In the genomic region with DNA sequence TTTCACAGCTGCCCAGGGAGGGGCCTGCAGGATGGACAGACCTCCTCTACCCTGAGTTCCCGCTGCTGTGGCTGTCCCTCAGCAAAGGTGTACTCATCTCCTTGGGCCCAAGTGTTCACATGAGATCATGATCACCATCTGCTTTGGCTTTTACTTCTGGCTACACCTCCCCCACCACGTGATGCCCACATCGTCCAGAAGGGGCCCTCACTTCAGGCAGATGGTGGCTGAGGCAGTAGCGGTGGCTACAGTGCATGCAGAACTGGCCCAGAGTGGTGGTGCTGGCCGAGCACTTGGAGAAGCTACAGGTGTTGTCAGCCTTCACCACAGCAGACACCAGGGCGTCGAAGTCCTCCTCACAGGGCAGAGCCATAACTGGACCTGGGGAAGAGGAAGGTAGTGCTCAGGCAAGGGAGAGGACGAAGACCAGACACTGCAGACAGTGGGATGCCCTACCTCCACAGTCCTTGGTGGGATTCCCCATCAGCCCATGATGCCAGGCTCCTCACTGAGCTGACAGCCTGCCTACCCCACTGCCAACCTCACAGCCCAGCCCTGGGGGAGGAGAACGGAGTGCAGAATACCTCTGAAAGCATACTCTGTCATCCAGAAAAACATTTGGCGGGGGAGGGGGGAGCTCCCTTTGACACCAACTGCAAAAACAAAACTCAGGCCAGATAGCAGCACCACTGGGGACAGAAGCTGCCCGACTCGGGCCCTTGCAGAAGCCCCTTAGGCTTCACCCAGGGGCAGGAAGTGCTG, we compare ENCODE assay signal across 14 mouse cellular contexts. TPM values are rescaled to one million over a fixed set of nuclear protein-coding genes. Genes with fewer than 3 reads are reported as not detected.
DNase-seq lines count a peak whose midpoint lies in the region; ATAC-seq and TF ChIP-seq lines count a peak whose summit lies in the region.
"Had no signal": no experiment of that assay in that cellular context is flagged by ENCODE, and none has a peak within 500 bp of the region (broad histone marks: within the 10 kb centered on the region; RNA-seq: fewer than 3 reads in every experiment).

No protein-coding gene starts in this region.

- no peak overlapping the region for H3K9ac ChIP-seq in heart, embryonic 11.5 days (ENCODE audit: low read depth, low read length)
- H3K9ac ChIP-seq in intestine, postnatal 0 days (ENCODE audit: low read depth, low read length) = no peak overlapping the region
- H3K9ac ChIP-seq: heart, embryonic 15.5 days; hindbrain, embryonic 13.5 days; limb, embryonic 15.5 days; neural tube, embryonic 15.5 days had no signal

- TF ChIP-seq CTCF in intestine, postnatal 0 days (IDR thresholded peaks at IDR 0.05; ENCODE audit: low read depth) = no peak

- H3K36me3 ChIP-seq in heart, embryonic 10.5 days = peaks cover 67% of the 10 kb centered on the region
- peaks cover 20% of the 10 kb centered on the region for H3K36me3 ChIP-seq in heart, embryonic 11.5 days (ENCODE audit: control insufficient read depth, insufficient read depth, low read length)
- peaks cover 62% of the 10 kb centered on the region for H3K36me3 ChIP-seq in intestine, postnatal 0 days (ENCODE audit: control insufficient read depth, insufficient read depth)

- no peak overlapping the region for H3K4me3 ChIP-seq in heart, embryonic 10.5 days
- no peak overlapping the region for H3K4me3 ChIP-seq in heart, embryonic 11.5 days (ENCODE audit: low read depth, low read length)
- H3K4me3 ChIP-seq in intestine, postnatal 0 days (ENCODE audit: low read depth, low read length) = no peak overlapping the region
- H3K4me3 ChIP-seq: heart, embryonic 15.5 days; hindbrain, embryonic 13.5 days; limb, embryonic 15.5 days; neural tube, embryonic 15.5 days had no signal

- no peaks in the 10 kb centered on the region for H3K27me3 ChIP-seq in heart, embryonic 10.5 days (ENCODE audit: insufficient read depth, poor library complexity, severe bottlenecking)
- H3K27me3 ChIP-seq in heart, embryonic 11.5 days (ENCODE audit: control insufficient read depth, insufficient read depth, low read length) = no peaks in the 10 kb centered on the region
- H3K27me3 ChIP-seq in intestine, postnatal 0 days (replicated peaks; ENCODE audit: control insufficient read depth, insufficient read depth, low read length) = no peaks in the 10 kb centered on the region
- H3K27me3 ChIP-seq: heart, embryonic 15.5 days; hindbrain, embryonic 13.5 days; limb, embryonic 15.5 days; neural tube, embryonic 15.5 days; Patski had no signal

- DNase-seq in heart, embryonic 10.5 days (ENCODE audit: low spot score) = peak; percentile 61
- peak; percentile 15 to 23 for DNase-seq in layer of hippocampus, postnatal 10 days (ENCODE audit: low spot score in 2 of 2)
- no peak for DNase-seq in layer of hippocampus, postnatal 25 days (ENCODE audit: extremely low spot score in 1 of 2, low spot score in 1 of 2)
- peak; percentile 0 for DNase-seq in ovary, adult 18-20 months (ENCODE audit: low spot score)
- no peak for DNase-seq in ovary, postnatal 14 days (ENCODE audit: low spot score)
- peak; percentile 41 for DNase-seq in testis, postnatal 10 days (ENCODE audit: low spot score)
- DNase-seq: cerebellum, adult 9-11 months had no signal

- ATAC-seq in heart, embryonic 11.5 days (replicated peaks; ENCODE audit: insufficient number of reproducible peaks, low FRiP score, low TSS enrichment) = no peak
- ATAC-seq in intestine, postnatal 0 days = no peak
- ATAC-seq: Patski had no signal

- H3K4me1 ChIP-seq in heart, embryonic 10.5 days = no peaks in the 10 kb centered on the region
- no peaks in the 10 kb centered on the region for H3K4me1 ChIP-seq in heart, embryonic 11.5 days (ENCODE audit: control insufficient read depth, insufficient read depth, low read length)
- no peaks in the 10 kb centered on the region for H3K4me1 ChIP-seq in intestine, postnatal 0 days (replicated peaks; ENCODE audit: control insufficient read depth, insufficient read depth, low read length)
- H3K4me1 ChIP-seq: heart, embryonic 15.5 days; hindbrain, embryonic 13.5 days; limb, embryonic 15.5 days; neural tube, embryonic 15.5 days had no signal

- H3K9me3 ChIP-seq in heart, embryonic 10.5 days = no peaks in the 10 kb centered on the region
- no peaks in the 10 kb centered on the region for H3K9me3 ChIP-seq in heart, embryonic 11.5 days (replicated peaks; ENCODE audit: control insufficient read depth, low read length)
- no peaks in the 10 kb centered on the region for H3K9me3 ChIP-seq in intestine, postnatal 0 days (ENCODE audit: control insufficient read depth)
- H3K9me3 ChIP-seq: heart, embryonic 15.5 days; hindbrain, embryonic 13.5 days; limb, embryonic 15.5 days; neural tube, embryonic 15.5 days had no signal

- no peak overlapping the region for H3K4me2 ChIP-seq in heart, embryonic 11.5 days
- no peak overlapping the region for H3K4me2 ChIP-seq in intestine, postnatal 0 days (replicated peaks; ENCODE audit: low read depth)
- H3K4me2 ChIP-seq: heart, embryonic 15.5 days; hindbrain, embryonic 13.5 days; limb, embryonic 15.5 days; neural tube, embryonic 15.5 days had no signal

- WGBS in heart, embryonic 10.5 days = 76% methylated on average over 12 of the region's 12 CpGs
- WGBS in heart, embryonic 11.5 days (ENCODE audit: insufficient replicate concordance) = 75% methylated on average over 12 of the region's 12 CpGs
- WGBS in intestine, postnatal 0 days = 85% methylated on average over 12 of the region's 12 CpGs

- no peak overlapping the region for H3K27ac ChIP-seq in heart, embryonic 10.5 days
- H3K27ac ChIP-seq in heart, embryonic 11.5 days (ENCODE audit: low read depth, low read length) = no peak overlapping the region
- H3K27ac ChIP-seq in intestine, postnatal 0 days (ENCODE audit: low read depth, low read length) = no peak overlapping the region
- H3K27ac ChIP-seq: heart, embryonic 15.5 days; hindbrain, embryonic 13.5 days; limb, embryonic 15.5 days; neural tube, embryonic 15.5 days had no signal

RNA-seq across cellular contexts. Expression of a gene that starts 20.8 kb away (rescaled TPM):
- polyA plus RNA-seq in heart, embryonic 10.5 days (2016; fragmentation: Nextera tagmentation; extraction: Ambion mirVana) = 114 and 118 TPM in 2 replicates
- polyA plus RNA-seq in heart, embryonic 11.5 days (2014; fragmentation: Nextera tagmentation; extraction: Ambion mirVana) = 110 and 117 TPM in 2 replicates
- 10 to 100 TPM; 55.1 to 55.7 TPM for total RNA-seq in layer of hippocampus, postnatal 10 days (2021)
- 10 to 100 TPM; 52.4 to 56.2 TPM for total RNA-seq in layer of hippocampus, postnatal 25 days (2021)
- polyA plus RNA-seq in intestine, postnatal 0 days (2015; fragmentation: Nextera tagmentation; extraction: Ambion mirVana) = 69.1 and 75.1 TPM in 2 replicates

RNA-seq across cellular contexts. Expression of a gene that starts 20.9 kb away (rescaled TPM):
- polyA plus RNA-seq in heart, embryonic 10.5 days (2016; fragmentation: Nextera tagmentation; extraction: Ambion mirVana) = 7.2 and 7.4 TPM in 2 replicates
- polyA plus RNA-seq in heart, embryonic 11.5 days (2014; fragmentation: Nextera tagmentation; extraction: Ambion mirVana) = 4.1 and 4.6 TPM in 2 replicates
- 10 to 100 TPM; 12.4 to 12.6 TPM for total RNA-seq in layer of hippocampus, postnatal 10 days (2021)
- total RNA-seq in layer of hippocampus, postnatal 25 days (2021) = 10 to 100 TPM in 1 of 2 experiments, 1 to 10 TPM in 1; 9.8 to 11.4 TPM
- 3.2 and 3.7 TPM in 2 replicates for polyA plus RNA-seq in intestine, postnatal 0 days (2015; fragmentation: Nextera tagmentation; extraction: Ambion mirVana)

Comparison
In these comparisons a context has a peak if more than half of its experiments do, and no peak if none do; other contexts are left out.
1. DNase-seq: peak in heart, embryonic 10.5 days (single experiment), layer of hippocampus, postnatal 10 days (2 of 2), ovary, adult 18-20 months (single experiment) and testis, postnatal 10 days (single experiment); none in layer of hippocampus, postnatal 25 days (0 of 2) and ovary, postnatal 14 days (single experiment).